Mouse (Mus musculus) hindbrain, embryonic 10.5 days (tissue): ENCODE measurements around the gene Pigr. TPM values are rescaled to one million over a fixed set of nuclear protein-coding genes. Genes with fewer than 3 reads are reported as not detected.
A peak's percentile ranks its signal among the peaks of the same experiment; 100 is the strongest.

Experiments
- DNase-seq: peaks from one replicate; pipeline ENCODE4 v3.0.0-alpha.2; 2017; ENCODE audit warnings: low spot score
- H3K27ac ChIP-seq: fragments of 300-500 bp; sonication (generic); 2 replicates; pipeline ENCODE4 v1.5.1; 2016; ENCODE audit warnings: mild to moderate bottlenecking, moderate library complexity
- H3K27me3 ChIP-seq: fragments of 300-500 bp; sonication (generic); 2 replicates; pipeline ENCODE4 v1.6.1; 2016; ENCODE audit warnings: mild to moderate bottlenecking; ENCODE audit not compliant: poor library complexity, insufficient read depth, severe bottlenecking
- H3K36me3 ChIP-seq: fragments of 300-500 bp; sonication (generic); 2 replicates; pipeline ENCODE4 v1.6.1; 2016; ENCODE audit warnings: mild to moderate bottlenecking, moderate library complexity
- H3K4me1 ChIP-seq: fragments of 300-500 bp; sonication (generic); replicated peaks from 2 replicates; pipeline ENCODE4 v1.6.1; 2016; ENCODE audit warnings: mild to moderate bottlenecking
- H3K4me3 ChIP-seq: fragments of 300-500 bp; sonication (generic); 2 replicates; pipeline ENCODE4 v1.5.1; 2016; ENCODE audit warnings: mild to moderate bottlenecking, moderate library complexity
- H3K9me3 ChIP-seq: fragments of 300-500 bp; sonication (generic); 2 replicates; pipeline ENCODE4 v1.6.1; 2016; ENCODE audit warnings: mild to moderate bottlenecking, moderate library complexity
- WGBS: fragments of 180-500 bp; shearing (Covaris S2); methylation state at CpG from one replicate; pipeline ENCODE4 v1.1.7; 2016; 5-methylcytosine and 5-hydroxymethylcytosine counted together
- polyA plus RNA-seq: library from polyadenylated mRNA; unstranded; fragments of >200 nt; fragmentation: Nextera tagmentation; extraction: Ambion mirVana; gene quantifications from 2 replicates; pipeline ENCODE4 v1.2.1, GENCODE M21; 2016

Pigr gene
- not detected in 2 replicates for polyA plus RNA-seq

DNA sequence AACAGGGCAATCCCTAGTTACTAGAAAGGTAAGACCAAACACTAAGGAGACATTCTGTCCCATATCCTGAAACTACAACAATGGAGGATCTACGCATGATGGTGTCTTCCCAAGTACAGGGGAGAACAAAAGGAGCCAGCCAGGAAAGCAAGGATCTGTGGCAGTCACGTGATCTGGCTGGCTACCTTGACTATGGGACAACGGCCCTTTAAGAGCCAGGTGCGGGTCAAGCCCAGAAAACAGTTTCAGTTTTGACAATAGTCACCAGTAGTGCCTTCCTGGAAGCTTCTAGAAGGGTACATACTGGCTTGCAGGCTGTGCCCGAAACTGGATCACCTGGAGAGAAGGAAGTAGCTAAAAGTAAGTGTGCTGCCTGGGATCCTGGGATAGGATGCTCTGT is at the start of gene Pigr:
Pigr (plus strand) TSS at position 237 of the 400 bp plus-strand sequence.
- Histone ChIP-seq H3K27me3 (no peaks in the 10 kb centered on the region), H3K4me1 (no peaks in the 10 kb centered on the region), H3K9me3 (no peaks in the 10 kb centered on the region), H3K36me3 (no peaks in the 10 kb centered on the region), H3K4me3 (no peak within 1 kb of the TSS), H3K27ac (no peak within 1 kb of the TSS)
- DNase-seq: no peak
- WGBS: 87% methylated on average over 5 of the region's 5 CpGs

DNA sequence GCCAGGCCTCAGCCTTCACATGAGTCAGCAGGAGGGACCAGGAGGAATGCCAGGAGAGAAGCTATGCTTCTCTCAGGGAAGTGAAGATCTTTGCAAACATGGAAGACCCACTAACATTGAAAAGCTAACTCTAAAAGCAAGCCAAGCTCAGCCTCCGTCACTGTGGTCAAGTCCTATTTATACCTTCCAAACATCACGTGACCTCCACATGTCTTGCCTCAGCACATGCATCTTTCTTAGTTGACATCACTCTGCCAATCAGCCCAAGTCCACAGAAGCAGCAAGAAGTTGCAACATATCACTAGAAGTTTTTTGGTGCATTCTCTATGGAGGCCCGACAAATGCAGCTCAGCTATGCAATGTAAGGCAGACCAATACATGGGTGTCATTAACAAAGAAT is 46.6 kb upstream of the Pigr start:
- Histone ChIP-seq H3K27ac (no peak overlapping the region), H3K27me3 (no peaks in the 10 kb centered on the region), H3K9me3 (no peaks in the 10 kb centered on the region), H3K36me3 (no peaks in the 10 kb centered on the region), H3K4me3 (no peak overlapping the region), H3K4me1 (0 out of 2 replicates have a peak, but pooled peaks cover 9% of the 10 kb centered on the region)
- DNase-seq: no peak
- WGBS: 91% methylated on average over 3 of the region's 3 CpGs

DNA sequence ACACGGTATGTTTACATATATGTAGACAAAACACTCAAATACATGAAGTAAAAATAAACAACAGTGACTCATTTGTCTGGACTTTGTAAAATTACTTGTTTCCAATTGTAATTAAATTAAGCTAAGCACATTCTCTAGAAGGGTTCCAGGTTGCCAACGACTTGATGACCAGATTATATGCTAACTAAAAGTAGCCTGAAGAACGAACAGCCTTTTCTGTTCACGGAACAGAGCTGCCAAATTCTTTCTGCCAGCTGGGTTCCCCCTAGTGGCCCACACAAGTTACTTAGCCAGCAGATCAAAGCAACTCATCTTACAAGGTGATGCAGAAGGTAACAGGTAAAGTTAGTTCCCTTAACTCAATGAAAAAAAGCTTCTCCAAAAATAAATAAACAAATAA is 42.4 kb upstream of the Pigr start:
- Histone ChIP-seq H3K36me3 (no peaks in the 10 kb centered on the region), H3K27me3 (no peaks in the 10 kb centered on the region), H3K4me3 (no peak overlapping the region), H3K9me3 (no peaks in the 10 kb centered on the region), H3K4me1 (no peaks in the 10 kb centered on the region), H3K27ac (no peak overlapping the region)
- DNase-seq: no peak
- 38% methylated on average over 4 of the region's 4 CpGs for WGBS

DNA sequence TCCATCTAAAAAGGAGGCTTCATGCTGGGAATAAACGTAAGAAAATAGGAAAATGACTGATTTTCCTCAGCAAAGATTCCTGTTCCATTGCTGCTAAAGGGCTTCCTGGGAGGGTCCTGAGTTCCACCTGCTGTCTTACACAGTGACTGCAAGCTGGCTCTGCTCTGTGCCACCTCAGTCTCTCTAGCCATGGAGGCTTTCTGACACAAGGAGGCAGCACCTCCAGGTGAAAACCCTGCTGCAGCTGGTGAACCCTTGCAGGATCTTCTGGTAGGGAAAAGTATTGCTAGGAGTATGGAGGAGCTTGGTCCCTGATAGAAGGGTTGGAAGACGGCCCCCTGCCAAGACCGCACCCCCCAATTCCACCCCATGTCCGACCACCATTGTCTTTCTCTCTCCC is 39.5 kb upstream of the Pigr start:
- Histone ChIP-seq H3K36me3 (no peaks in the 10 kb centered on the region), H3K9me3 (0 out of 2 replicates have a peak, but pooled peaks cover 3% of the 10 kb centered on the region), H3K27me3 (no peaks in the 10 kb centered on the region), H3K27ac (no peak overlapping the region), H3K4me3 (no peak overlapping the region), H3K4me1 (peaks cover 13% of the 10 kb centered on the region)
- DNase-seq: no peak
- 40% methylated on average over 4 of the region's 4 CpGs for WGBS

DNA sequence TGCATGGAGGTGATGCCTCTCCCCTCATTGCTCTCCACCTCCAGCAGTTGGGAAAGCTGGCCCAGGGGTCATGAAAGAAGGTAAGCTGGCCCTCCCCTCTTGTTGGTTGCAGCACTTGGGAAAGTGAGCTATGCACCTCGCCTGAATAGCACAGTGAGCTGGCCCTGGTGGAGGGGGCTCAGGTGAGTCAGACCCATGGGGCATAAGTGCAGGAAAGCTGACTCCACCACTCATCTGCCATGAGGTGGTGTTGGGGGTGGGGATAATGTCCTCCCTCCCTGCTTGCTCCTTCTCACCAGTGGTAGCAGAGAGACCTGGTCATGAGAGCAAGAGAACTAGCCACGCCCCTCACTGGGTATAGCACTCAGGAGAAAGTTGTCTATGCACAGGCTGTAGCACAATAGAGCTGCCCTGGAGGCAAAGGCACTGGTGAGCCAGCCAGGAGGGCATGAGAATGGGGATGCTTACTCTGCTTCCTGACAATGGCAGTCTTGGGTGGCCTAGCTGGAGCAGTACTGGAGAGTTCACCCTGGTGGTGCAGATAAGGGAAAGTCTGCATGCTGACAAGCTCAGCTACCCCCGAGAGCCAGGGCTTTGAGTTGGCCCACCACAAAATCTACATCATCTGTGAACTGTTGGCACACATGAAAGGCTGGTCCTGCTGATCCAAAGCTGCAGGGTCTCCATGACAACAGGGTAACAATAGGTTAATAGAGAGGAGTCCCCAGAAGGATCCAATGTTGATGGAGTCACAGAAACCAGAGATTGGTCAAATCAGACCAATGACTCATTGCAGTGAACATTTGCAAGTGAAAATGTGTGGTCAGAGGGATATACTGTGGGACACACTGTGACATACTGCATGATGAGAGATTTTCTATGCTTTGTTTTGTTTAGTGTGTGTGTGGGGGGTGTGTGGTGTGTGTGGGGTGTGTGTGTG is 36.7 kb upstream of the Pigr start:
- Histone ChIP-seq H3K27me3 (no peaks in the 10 kb centered on the region), H3K4me1 (peaks cover 13% of the 10 kb centered on the region), H3K36me3 (no peaks in the 10 kb centered on the region), H3K4me3 (no peak overlapping the region), H3K27ac (no peak overlapping the region), H3K9me3 (peaks cover 6% of the 10 kb centered on the region; the same call in 1 of the 2 replicates)
- no peak for DNase-seq
- WGBS: 58% methylated on average over 3 of the region's 3 CpGs

DNA sequence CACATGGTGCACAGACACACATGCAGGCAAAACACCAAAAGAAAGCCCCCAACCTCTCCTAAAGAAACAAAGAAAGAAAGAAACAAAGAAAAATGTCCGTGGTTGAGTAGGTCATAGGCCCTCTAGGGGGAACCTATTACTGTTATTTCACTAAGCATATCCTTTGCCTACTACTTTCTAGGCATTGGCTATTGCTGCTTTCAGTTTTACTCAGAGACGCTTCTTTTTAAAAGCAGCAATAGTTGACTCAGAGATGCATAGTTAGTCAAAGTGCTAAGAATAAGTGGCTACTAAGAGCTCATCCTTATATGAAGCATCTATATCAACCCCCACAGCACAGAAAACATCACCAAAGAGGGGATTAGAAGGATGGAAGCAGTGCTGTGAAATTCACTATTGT is 31.2 kb upstream of the Pigr start:
- Histone ChIP-seq H3K36me3 (no peaks in the 10 kb centered on the region), H3K27me3 (no peaks in the 10 kb centered on the region), H3K4me3 (no peak overlapping the region), H3K9me3 (peaks cover 6% of the 10 kb centered on the region; the same call in 1 of the 2 replicates), H3K27ac (no peak overlapping the region), H3K4me1 (0 out of 2 replicates have a peak, but pooled peaks cover under 1% of the 10 kb centered on the region)
- WGBS: 74% methylated on average over 2 of the region's 2 CpGs
- no peak for DNase-seq

DNA sequence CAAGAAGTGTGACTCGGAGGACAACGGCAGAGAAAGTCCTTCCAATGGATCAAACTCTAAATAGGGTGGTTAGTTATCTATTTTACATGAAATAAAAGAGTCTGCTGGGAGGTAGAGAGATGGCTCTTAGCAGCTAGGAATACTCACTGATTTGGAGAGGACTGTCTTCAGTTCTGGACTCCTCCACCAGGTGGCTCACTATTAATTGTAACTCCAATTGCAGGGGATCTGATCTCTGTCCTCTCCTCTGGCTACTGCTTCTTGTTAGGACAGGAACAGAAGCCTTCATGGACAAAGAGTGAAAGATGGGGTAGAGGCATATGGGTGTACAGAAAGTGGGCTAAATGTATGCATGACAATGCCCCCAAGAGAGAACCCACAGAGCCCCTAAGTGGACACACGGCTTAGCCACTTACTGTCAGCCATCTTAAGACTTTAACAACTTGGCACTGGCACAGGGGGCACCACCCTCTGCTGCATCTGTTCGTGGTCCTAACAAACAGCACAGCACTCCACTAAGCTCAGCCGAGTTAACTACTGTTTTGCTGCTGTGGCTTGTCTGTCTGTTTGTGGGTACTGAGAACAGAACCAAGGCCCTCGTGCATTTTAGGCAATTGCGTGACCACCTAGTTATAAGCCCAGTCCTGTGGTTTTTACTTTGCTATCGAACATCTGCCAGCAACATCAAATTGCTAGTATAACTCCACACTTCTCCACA is 29.4 kb upstream of the Pigr start:
- H3K4me3 ChIP-seq: no peak overlapping the region
- H3K4me1 ChIP-seq: no peaks in the 10 kb centered on the region
- peak; percentile 33 for DNase-seq
- H3K36me3 ChIP-seq: no peaks in the 10 kb centered on the region
- H3K27me3 ChIP-seq: no peaks in the 10 kb centered on the region
- no peak overlapping the region for H3K27ac ChIP-seq
- 86% methylated on average over 8 of the region's 8 CpGs for WGBS
- H3K9me3 ChIP-seq: peaks cover 2% of the 10 kb centered on the region; the same call in 1 of the 2 replicates

DNA sequence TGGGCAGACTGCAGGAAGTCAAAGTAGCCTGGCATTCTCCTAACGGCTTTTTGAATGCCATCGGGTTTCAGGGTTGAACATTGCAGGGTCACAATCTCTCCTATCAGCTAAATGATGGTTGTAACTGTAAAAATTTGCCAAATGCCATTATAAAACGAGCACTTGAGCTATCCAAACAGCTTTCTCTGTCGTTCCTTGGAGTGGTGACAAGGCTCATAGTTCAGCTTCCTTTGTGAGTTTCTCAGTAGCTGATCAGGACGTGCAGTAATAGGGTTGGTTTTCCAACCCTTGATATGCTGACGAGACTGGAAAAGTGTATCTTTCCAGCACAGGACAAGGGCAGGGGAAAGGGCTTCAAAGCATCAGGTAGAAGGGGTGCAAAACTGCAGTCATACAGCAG is 28.4 kb upstream of the Pigr start:
- Histone ChIP-seq H3K9me3 (no peaks in the 10 kb centered on the region), H3K4me3 (no peak overlapping the region), H3K4me1 (no peaks in the 10 kb centered on the region), H3K27ac (no peak overlapping the region), H3K36me3 (no peaks in the 10 kb centered on the region), H3K27me3 (no peaks in the 10 kb centered on the region)
- no peak for DNase-seq
- 76% methylated on average over 6 of the region's 6 CpGs for WGBS

DNA sequence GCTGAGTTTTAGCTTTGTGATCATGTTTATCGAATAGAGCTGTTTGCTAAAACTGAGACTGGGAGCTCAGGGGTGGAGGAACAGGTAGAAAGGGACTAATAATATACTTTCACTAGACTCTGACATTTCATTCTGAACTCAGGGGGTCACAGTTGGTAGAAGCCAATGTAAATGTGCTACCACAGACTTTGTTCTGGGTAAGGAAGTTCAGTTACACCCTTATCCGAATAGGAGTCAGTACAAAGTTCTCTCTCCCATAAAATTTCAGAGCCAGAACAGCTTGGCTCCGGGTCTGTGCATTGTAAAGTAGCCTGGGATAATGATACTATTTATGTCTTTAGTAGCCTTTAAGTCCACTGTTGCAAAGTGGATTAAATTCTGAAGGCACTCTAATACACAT is 27.9 kb upstream of the Pigr start:
- no peaks in the 10 kb centered on the region for H3K36me3 ChIP-seq
- no peaks in the 10 kb centered on the region for H3K27me3 ChIP-seq
- no peak overlapping the region for H3K4me3 ChIP-seq
- H3K4me1 ChIP-seq: no peaks in the 10 kb centered on the region
- 88% methylated on average over 3 of the region's 3 CpGs for WGBS
- H3K9me3 ChIP-seq: no peaks in the 10 kb centered on the region
- no peak overlapping the region for H3K27ac ChIP-seq
- no peak for DNase-seq

DNA sequence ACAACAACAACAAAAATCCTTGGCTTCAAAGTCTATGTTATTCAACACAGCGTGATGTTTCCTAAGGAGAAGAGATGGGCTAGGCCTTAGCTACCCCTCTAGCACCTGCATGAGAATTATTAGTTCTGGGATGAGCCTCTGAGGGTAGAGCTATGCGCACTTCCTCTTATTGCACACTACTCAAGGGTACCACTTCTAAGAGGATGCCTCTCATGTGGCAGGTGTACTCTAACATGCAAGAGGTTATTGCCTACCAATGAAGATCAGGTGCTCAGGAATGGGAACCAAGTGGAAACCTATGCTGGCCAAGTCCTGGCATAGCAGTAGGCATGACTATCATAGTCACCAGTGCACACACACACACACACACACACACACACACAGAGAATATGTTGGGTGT is 27.1 kb upstream of the Pigr start:
- no peaks in the 10 kb centered on the region for H3K36me3 ChIP-seq
- no peak for DNase-seq

DNA sequence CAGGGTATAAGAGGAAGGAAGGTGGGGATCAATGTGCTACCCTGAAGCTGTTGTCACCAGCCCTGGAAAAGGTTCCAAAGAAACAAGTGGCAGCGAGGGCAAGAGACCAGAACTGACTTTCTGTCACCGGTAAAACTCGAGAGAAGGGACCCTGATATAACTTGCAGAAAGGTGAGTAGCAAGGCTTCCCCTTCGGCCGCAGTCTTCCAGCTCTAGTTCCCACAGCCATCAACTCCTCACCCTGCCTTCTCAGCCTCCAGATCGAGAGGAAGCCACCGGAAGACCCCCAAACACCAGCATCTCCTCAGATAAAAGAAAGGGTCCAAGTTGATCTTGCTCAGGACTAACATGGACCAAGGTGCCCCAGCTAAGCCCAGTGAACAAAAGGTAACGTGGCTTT is 25.9 kb upstream of the Pigr start, which contains the start of gene Fcamr:
Fcamr (plus strand) TSS at position 301 of the 400 bp plus-strand sequence.
- no peak for DNase-seq
- Histone ChIP-seq H3K4me3 (no peak within 1 kb of the TSS), H3K9me3 (no peaks in the 10 kb centered on the region), H3K36me3 (no peaks in the 10 kb centered on the region), H3K27ac (no peak within 1 kb of the TSS), H3K4me1 (no peaks in the 10 kb centered on the region), H3K27me3 (no peaks in the 10 kb centered on the region)
- WGBS: 85% methylated on average over 8 of the region's 8 CpGs

More for the DNA sequence above, 27.1 kb upstream of the Pigr start:
- Histone ChIP-seq H3K9me3 (no peaks in the 10 kb centered on the region), H3K4me3 (no peak overlapping the region), H3K4me1 (no peaks in the 10 kb centered on the region), H3K27me3 (no peaks in the 10 kb centered on the region), H3K27ac (no peak overlapping the region)
- 90% methylated on average over 2 of the region's 2 CpGs for whole genome bisulfite sequencing

DNA sequence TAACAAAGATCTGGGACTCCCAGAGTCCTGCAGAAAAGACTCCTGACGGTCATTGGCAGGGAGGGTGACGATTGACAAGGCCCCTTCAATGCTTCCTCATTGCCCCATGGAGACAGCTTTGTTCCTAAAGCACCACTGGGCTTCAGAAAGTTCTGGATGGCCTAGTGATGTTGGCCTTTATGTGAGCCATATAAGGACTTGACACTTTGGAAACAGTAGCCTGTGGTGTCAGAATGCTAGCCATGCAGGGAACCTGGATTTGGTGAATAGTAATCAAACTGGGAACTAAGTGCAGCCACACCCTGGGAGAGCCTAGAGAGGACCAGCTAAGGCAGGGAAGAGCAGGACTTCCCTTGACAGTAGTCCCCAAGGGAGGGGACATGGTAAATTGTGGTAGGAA is 25.0 kb upstream of the Pigr start:
- H3K4me3 ChIP-seq: no peak overlapping the region
- no peaks in the 10 kb centered on the region for H3K27me3 ChIP-seq
- H3K9me3 ChIP-seq: no peaks in the 10 kb centered on the region
- H3K4me1 ChIP-seq: no peaks in the 10 kb centered on the region
- 65% methylated on average over 2 of the region's 2 CpGs for WGBS
- no peaks in the 10 kb centered on the region for H3K36me3 ChIP-seq
- no peak for DNase-seq
- no peak overlapping the region for H3K27ac ChIP-seq

DNA sequence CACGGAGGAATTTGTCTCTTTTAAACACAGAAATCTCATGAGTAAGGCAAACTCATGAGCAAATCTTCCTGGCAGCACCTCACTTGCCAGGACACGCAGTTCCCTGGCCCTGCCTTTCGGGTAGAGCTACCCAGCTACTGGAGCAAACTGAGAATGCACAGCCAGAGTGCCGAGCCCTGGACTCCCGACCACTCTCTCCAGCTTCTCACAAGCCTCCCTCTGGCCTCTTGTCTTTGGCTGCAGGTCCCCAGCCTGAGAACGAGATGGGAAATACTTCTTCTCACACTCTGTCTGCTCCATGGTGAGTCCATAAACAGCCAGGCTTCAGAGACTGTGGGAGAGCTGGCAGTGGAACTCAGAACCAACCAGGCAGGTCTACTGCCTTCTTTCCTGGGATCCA is 23.5 kb upstream of the Pigr start:
- Histone ChIP-seq H3K27ac (no peak overlapping the region), H3K4me1 (no peaks in the 10 kb centered on the region), H3K9me3 (no peaks in the 10 kb centered on the region), H3K4me3 (no peak overlapping the region), H3K36me3 (no peaks in the 10 kb centered on the region), H3K27me3 (no peaks in the 10 kb centered on the region)
- no peak for DNase-seq
- 51% methylated on average over 6 of the region's 6 CpGs for WGBS
